Mouse (Mus musculus) liver, embryonic 12.5 days (tissue): ENCODE results near the gene Gm49368. TPM values are rescaled to one million over a fixed set of nuclear protein-coding genes. Genes with fewer than 3 reads are reported as not detected.
"Not testable (repeated sequence)": the region's sequence is repeated elsewhere in the genome, so short reads cannot be mapped to it uniquely, and the experiment has no call there.

Experiments used
- ATAC-seq: fragments of 200-750 bp; cut with Nextera tagmentation; 2 replicates; pipeline ENCODE4 v1.8.0; 2017; ENCODE audit warnings: moderate number of reproducible peaks, mild to moderate bottlenecking, moderate library complexity
- H3K27ac ChIP-seq: fragments of 300-500 bp; sonication (generic); 2 replicates; pipeline ENCODE4 v1.5.1; 2016; ENCODE audit warnings: mild to moderate bottlenecking
- H3K27me3 ChIP-seq: fragments of 300-500 bp; sonication (generic); replicated peaks from 2 replicates; pipeline ENCODE4 v1.6.1; 2016; ENCODE audit warnings: mild to moderate bottlenecking, moderate library complexity
- H3K36me3 ChIP-seq: fragments of 300-500 bp; sonication (generic); 2 replicates; pipeline ENCODE4 v1.6.1; 2016; ENCODE audit warnings: mild to moderate bottlenecking, moderate library complexity
- H3K4me1 ChIP-seq: fragments of 300-500 bp; sonication (generic); 2 replicates; pipeline ENCODE4 v1.6.1; 2016
- H3K4me2 ChIP-seq: fragments of 300-500 bp; sonication (generic); 2 replicates; pipeline ENCODE4 v1.6.1; 2016; ENCODE audit warnings: mild to moderate bottlenecking, moderate library complexity
- H3K4me3 ChIP-seq: fragments of 300-500 bp; sonication (generic); 2 replicates; pipeline ENCODE4 v1.5.1; 2016; ENCODE audit warnings: mild to moderate bottlenecking, moderate library complexity
- H3K9ac ChIP-seq: fragments of 300-500 bp; sonication (generic); 2 replicates; pipeline ENCODE4 v1.6.1; 2016; ENCODE audit warnings: mild to moderate bottlenecking, moderate library complexity
- H3K9me3 ChIP-seq: fragments of 300-500 bp; sonication (generic); replicated peaks from 2 replicates; pipeline ENCODE4 v1.6.1; 2016; ENCODE audit warnings: mild to moderate bottlenecking, moderate library complexity
- WGBS: fragments of 180-500 bp; shearing (Covaris S2); methylation state at CpG from one replicate; pipeline ENCODE4 v1.1.7; 2016; ENCODE audit not compliant: insufficient replicate concordance; 5-methylcytosine and 5-hydroxymethylcytosine counted together
- polyA plus RNA-seq: library from polyadenylated mRNA; unstranded; fragments of >200 nt; fragmentation: Nextera tagmentation; extraction: Ambion mirVana; gene quantifications from 2 replicates; pipeline ENCODE4 v1.2.1, GENCODE M21; 2016

Gm49368 gene
- polyA plus RNA-seq, 1 experiment from 2014 or later = not detected

DNA sequence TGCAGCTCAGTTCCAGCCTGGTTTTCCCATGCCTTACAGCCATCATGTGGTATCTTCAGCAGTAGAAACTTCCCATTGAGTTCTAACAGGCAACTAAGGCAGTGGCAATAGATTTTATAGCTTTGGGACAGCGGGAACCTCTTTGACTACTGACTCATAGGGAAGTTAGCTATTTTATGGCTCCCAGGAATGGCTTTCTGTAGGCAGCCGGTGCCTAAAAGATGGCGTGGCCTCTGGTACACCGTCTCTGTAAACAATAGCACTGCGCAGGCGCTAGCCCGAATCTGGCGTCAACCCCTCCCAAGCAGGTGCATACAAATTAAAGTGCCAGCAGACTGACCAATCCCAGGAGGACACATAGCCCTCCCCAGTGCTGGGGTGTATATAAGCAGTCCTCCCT, 88.5 kb downstream of the Gm49368 start:
- H3K4me3 ChIP-seq = no peak overlapping the region
- ATAC-seq = no peak
- H3K9me3 ChIP-seq = no peaks in the 10 kb centered on the region
- H3K9ac ChIP-seq = no peak overlapping the region
- no peak overlapping the region for H3K27ac ChIP-seq
- no peaks in the 10 kb centered on the region for H3K36me3 ChIP-seq
- H3K4me1 ChIP-seq = no peaks in the 10 kb centered on the region
- H3K27me3 ChIP-seq = no peaks in the 10 kb centered on the region; the same call in 1 of the 2 replicates
- 81% methylated on average over 8 of the region's 8 CpGs for WGBS
- H3K4me2 ChIP-seq = no peak overlapping the region

DNA sequence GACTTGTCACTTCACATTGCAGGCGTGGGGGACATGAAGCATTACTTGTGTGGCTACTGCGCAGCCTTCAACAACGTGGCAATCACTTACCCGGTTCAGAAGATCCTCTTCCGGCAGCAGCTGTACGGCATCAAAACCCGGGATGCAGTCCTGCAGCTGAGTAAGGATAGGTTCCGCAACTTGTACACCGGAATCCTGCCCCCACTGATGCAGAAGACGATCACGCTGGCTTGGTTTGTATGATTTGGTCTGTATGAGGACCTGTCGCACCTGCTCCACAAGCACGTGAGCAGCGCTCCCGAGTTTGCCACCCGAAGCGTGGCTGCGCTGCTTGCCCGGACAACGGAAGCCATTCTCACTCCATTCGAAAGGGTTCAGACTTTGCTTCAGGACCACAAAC, 91.6 kb downstream of the Gm49368 start, which contains the start of gene Itgad:
Gene Itgad (plus strand): TSS at position 301 of the 400 bp plus-strand sequence.
- no peak within 1 kb of the TSS for H3K4me2 ChIP-seq
- ATAC-seq = no peak
- H3K36me3 ChIP-seq = no peaks in the 10 kb centered on the region
- H3K27ac ChIP-seq = no peak within 1 kb of the TSS
- no peak within 1 kb of the TSS for H3K9ac ChIP-seq
- H3K9me3 ChIP-seq = no peaks in the 10 kb centered on the region
- H3K4me1 ChIP-seq = no peaks in the 10 kb centered on the region
- WGBS = 86% methylated on average over 21 of the region's 21 CpGs
- H3K27me3 ChIP-seq = no peaks in the 10 kb centered on the region; the same call in 1 of the 2 replicates
- no peak within 1 kb of the TSS for H3K4me3 ChIP-seq

DNA sequence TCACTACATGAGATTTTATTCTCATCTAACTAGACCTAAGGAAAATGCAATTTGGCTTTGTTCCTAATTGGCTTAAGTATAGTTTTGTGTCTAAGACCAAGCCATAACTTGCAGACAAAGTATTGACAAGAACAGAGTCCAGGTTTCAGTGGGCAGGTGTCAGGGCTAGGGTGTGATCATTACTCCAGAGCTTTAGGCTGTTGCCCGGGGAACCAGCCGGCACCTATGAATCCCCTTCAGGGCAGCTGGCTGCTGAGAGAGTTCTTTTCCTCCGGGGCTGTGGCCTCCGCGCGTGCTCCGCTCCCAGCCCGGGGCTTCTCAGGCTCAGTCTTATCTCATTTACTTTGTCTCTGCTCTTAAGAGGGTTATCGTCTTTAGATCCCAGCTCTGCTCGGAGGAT, 92.4 kb downstream of the Gm49368 start:
- no peak overlapping the region for H3K27ac ChIP-seq
- H3K4me1 ChIP-seq = no peaks in the 10 kb centered on the region
- WGBS = 46% methylated on average over 10 of the region's 10 CpGs
- H3K27me3 ChIP-seq = no peaks in the 10 kb centered on the region; the same call in 1 of the 2 replicates
- no peak overlapping the region for H3K4me2 ChIP-seq
- H3K4me3 ChIP-seq = no peak overlapping the region
- no peak for ATAC-seq
- H3K36me3 ChIP-seq = no peaks in the 10 kb centered on the region
- H3K9ac ChIP-seq = no peak overlapping the region
- H3K9me3 ChIP-seq = no peaks in the 10 kb centered on the region

DNA sequence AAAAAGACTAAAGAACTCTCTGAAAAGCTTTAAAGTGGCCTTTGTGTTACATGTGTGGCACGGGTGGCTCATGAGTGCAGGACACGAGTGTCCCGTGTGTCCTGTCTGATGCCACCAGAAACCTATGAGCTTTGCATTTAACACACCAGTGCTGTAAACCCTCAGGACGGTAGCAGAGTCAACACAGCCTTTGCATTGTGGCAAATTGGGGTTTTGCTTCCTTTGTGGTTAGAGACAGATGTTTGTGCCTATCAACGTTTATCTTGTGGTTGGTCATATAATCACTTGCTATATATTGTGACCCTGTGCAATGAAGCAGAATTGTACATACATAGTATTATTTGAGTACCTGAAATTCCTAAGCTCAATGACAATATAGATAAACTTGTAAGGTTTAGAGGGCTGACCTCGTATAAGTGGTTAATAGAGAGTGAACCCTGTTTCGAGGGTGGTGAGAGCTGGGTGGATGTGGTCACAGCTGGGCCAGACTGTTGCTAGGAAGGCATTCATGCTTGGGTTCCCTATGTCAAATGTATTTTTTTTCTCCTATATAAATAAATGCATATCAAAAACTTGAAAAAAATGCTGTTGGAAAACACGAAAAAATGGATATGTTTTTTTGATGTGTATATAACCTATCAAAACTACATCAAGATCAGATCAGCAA, 96.3 kb downstream of the Gm49368 start:
- H3K27ac ChIP-seq, H3K9me3 ChIP-seq, H3K4me1 ChIP-seq, H3K4me2 ChIP-seq, H3K9ac ChIP-seq, H3K27me3 ChIP-seq, ATAC-seq, H3K36me3 ChIP-seq, H3K4me3 ChIP-seq: not testable (repeated sequence)
- WGBS = 25% methylated on average over 8 of the region's 8 CpGs

DNA sequence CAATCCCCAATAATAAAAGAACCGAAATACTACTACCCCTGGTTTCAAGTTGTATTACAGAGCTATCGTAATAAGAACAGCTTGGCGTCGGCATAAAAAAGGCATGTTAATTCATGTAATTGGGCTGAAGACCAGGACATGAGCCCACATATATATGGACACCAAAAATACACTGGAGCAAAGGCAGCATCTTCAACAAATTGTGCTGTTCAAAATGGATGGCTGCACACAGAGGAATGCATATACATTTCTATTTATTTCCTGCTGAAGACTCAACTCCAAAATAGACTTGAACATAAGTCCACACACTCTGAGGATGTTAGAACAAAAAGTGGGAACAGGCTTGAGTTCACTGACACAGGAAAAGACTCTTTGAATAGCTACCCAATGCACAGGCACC, 101.5 kb downstream of the Gm49368 start:
- H3K9ac ChIP-seq = no peak overlapping the region

DNA sequence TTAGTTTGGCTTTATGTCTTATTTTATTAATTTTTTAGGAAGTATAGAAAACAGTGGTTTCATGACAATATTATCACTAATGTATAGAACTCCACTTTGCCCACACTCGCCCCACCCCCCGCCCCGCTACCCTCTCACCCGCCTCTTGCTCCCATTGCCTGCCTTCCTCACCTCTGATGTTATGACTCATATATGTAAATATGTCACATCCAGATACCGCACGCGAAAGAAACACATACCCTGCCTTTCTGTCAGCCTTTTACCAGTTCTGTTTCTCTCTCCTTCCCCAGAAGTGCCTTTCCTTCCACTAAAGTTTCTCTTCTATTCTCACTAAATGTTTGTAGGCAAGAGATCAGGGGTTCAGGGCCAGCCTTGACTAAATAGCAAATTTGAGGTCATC, 103.9 kb downstream of the Gm49368 start:
- no peak overlapping the region for H3K9ac ChIP-seq
- H3K4me1 ChIP-seq = no peaks in the 10 kb centered on the region
- H3K9me3 ChIP-seq = no peaks in the 10 kb centered on the region
- 77% methylated on average over 7 of the region's 7 CpGs for WGBS
- no peak overlapping the region for H3K27ac ChIP-seq
- ATAC-seq = no peak
- H3K36me3 ChIP-seq = no peaks in the 10 kb centered on the region
- H3K4me3 ChIP-seq = no peak overlapping the region
- H3K27me3 ChIP-seq = no peaks in the 10 kb centered on the region; the same call in 1 of the 2 replicates
- no peak overlapping the region for H3K4me2 ChIP-seq

More for the DNA sequence above, 101.5 kb downstream of the Gm49368 start:
- Histone ChIP-seq H3K4me3 (no peak overlapping the region), H3K4me2 (no peak overlapping the region), H3K9me3 (no peaks in the 10 kb centered on the region), H3K36me3 (no peaks in the 10 kb centered on the region), H3K27me3 (no peaks in the 10 kb centered on the region; the same call in 1 of the 2 replicates), H3K4me1 (no peaks in the 10 kb centered on the region), H3K27ac (no peak overlapping the region)
- no peak for ATAC-seq
- 82% methylated on average over 4 of the region's 4 CpGs for WGBS

DNA sequence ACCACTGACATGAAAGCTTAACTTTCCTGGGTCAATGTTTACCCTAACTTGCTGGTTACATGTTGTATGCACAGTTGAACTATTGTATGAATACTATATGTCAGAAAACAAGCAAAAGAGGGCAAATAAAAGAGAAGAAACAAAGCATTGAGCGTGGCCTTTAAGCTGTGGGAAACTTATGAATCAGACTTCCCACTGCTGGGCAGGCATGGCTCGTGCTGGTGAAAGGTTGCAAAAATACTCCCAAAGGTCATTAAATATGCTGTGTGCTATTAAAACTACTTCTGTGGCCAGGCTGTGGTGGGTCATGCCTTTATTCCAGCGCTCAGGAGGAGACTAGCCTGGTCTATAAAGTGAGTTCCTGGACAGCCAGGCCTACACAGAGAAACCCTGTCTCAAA, 107.5 kb downstream of the Gm49368 start:
- H3K27ac ChIP-seq = no peak overlapping the region
- H3K36me3 ChIP-seq = no peaks in the 10 kb centered on the region
- no peaks in the 10 kb centered on the region; the same call in 1 of the 2 replicates for H3K27me3 ChIP-seq
- no peak for ATAC-seq
- H3K4me1 ChIP-seq = no peaks in the 10 kb centered on the region
- H3K9ac ChIP-seq = no peak overlapping the region
- H3K9me3 ChIP-seq = no peaks in the 10 kb centered on the region
- 58% methylated on average over 3 of the region's 3 CpGs for WGBS
- H3K4me3 ChIP-seq = no peak overlapping the region
- H3K4me2 ChIP-seq = no peak overlapping the region

Other genes with a start within 250 kb of the Gm49368 start
- gene Stx4a, start 238.4 kb upstream of the Gm49368 start, polyA plus RNA-seq = 19.0 and 21.1 TPM in 2 replicates
- 0.20 and 0.56 TPM in 2 replicates for gene Stx1b, start 238.1 kb upstream of the Gm49368 start, polyA plus RNA-seq
- 8.6 and 9.1 TPM in 2 replicates for gene Zfp646, start 186.5 kb upstream of the Gm49368 start, polyA plus RNA-seq
- 11.2 and 11.3 TPM in 2 replicates for gene Zfp668, start 185.9 kb upstream of the Gm49368 start, polyA plus RNA-seq
- gene Prss53, start 171.7 kb upstream of the Gm49368 start, polyA plus RNA-seq = 0.26 and 0.49 TPM in 2 replicates
- gene Gm21974, start 167.2 kb upstream of the Gm49368 start, polyA plus RNA-seq = not detected in 2 replicates
- 75.0 and 80.3 TPM in 2 replicates for gene Vkorc1, start 167.1 kb upstream of the Gm49368 start, polyA plus RNA-seq
- 81.3 and 82.2 TPM in 2 replicates for gene Bckdk, start 158.6 kb upstream of the Gm49368 start, polyA plus RNA-seq
- gene Kat8, start 150.2 kb upstream of the Gm49368 start, polyA plus RNA-seq = 29.5 and 31.0 TPM in 2 replicates
- gene Prss8, start 132.6 kb upstream of the Gm49368 start, polyA plus RNA-seq = 4.0 and 4.4 TPM in 2 replicates
- 3.9 and 5.1 TPM in 2 replicates for gene Prss36, start 116.0 kb upstream of the Gm49368 start, polyA plus RNA-seq
- gene Fus, start 95.2 kb upstream of the Gm49368 start, polyA plus RNA-seq = 217 and 225 TPM in 2 replicates
- 32.9 and 33.8 TPM in 2 replicates for gene Pycard, start 68.8 kb upstream of the Gm49368 start, polyA plus RNA-seq
- not detected in 2 replicates for gene Trim72, start 58.7 kb upstream of the Gm49368 start, polyA plus RNA-seq
- 2.1 and 2.2 TPM in 2 replicates for gene Itgam, start within 50 bp of the Gm49368 start, polyA plus RNA-seq
- 0.17 and 0.19 TPM in 2 replicates for gene Itgax, start 66.9 kb downstream of the Gm49368 start, polyA plus RNA-seq
- gene Itgad, start 91.7 kb downstream of the Gm49368 start, polyA plus RNA-seq = 0.08 TPM in 1 of 2 replicates, not detected in the other
- gene Cox6a2, start 143.7 kb downstream of the Gm49368 start, polyA plus RNA-seq = 1.2 and 1.5 TPM in 2 replicates
- 12.7 and 12.8 TPM in 2 replicates for gene Armc5, start 174.7 kb downstream of the Gm49368 start, polyA plus RNA-seq
- 2.9 and 3.1 TPM in 2 replicates for gene 9130023H24Rik, start 175.3 kb downstream of the Gm49368 start, polyA plus RNA-seq
- gene Tgfb1i1, start 184.1 kb downstream of the Gm49368 start, polyA plus RNA-seq = 22.3 and 25.1 TPM in 2 replicates
- gene Slc5a2, start 203.0 kb downstream of the Gm49368 start, polyA plus RNA-seq = 2.0 and 2.1 TPM in 2 replicates
- 26.3 and 29.4 TPM in 2 replicates for gene BC017158, start 235.5 kb downstream of the Gm49368 start, polyA plus RNA-seq